Mouse (Mus musculus) neural tube, embryonic 13.5 days (tissue): ENCODE results near the gene Tmem147. TPM values are rescaled to one million over a fixed set of nuclear protein-coding genes. Genes with fewer than 3 reads are reported as not detected.

ENCODE experiments used
- ATAC-seq: fragments of 200-750 bp; cut with Nextera tagmentation; 2 replicates; pipeline ENCODE4 v1.8.0; 2017; ENCODE audit warnings: low read depth, mild to moderate bottlenecking, moderate TSS enrichment, moderate library complexity
- H3K27ac ChIP-seq: fragments of 300-500 bp; sonication (generic); replicated peaks from 2 replicates; pipeline ENCODE4 v1.5.1; 2015; ENCODE audit warnings: moderate library complexity, mild to moderate bottlenecking, inconsistent platforms
- H3K27me3 ChIP-seq: fragments of 300-500 bp; sonication (generic); 2 replicates; pipeline ENCODE4 v1.6.1; 2015; ENCODE audit warnings: mild to moderate bottlenecking, inconsistent platforms
- H3K36me3 ChIP-seq: fragments of 300-500 bp; sonication (generic); 2 replicates; pipeline ENCODE4 v1.6.1; 2015; ENCODE audit warnings: mild to moderate bottlenecking, inconsistent platforms
- H3K4me1 ChIP-seq: fragments of 300-500 bp; sonication (generic); replicated peaks from 2 replicates; pipeline ENCODE4 v1.6.1; 2015; ENCODE audit warnings: inconsistent platforms
- H3K4me2 ChIP-seq: fragments of 300-500 bp; sonication (generic); 2 replicates; pipeline ENCODE4 v1.6.1; 2015; ENCODE audit warnings: inconsistent platforms, mild to moderate bottlenecking, moderate library complexity
- H3K4me3 ChIP-seq: fragments of 300-500 bp; sonication (generic); 2 replicates; pipeline ENCODE4 v1.5.1; 2015; ENCODE audit warnings: mild to moderate bottlenecking, inconsistent platforms
- H3K9ac ChIP-seq: fragments of 300-500 bp; sonication (generic); 2 replicates; pipeline ENCODE4 v1.6.1; 2015; ENCODE audit warnings: moderate library complexity, mild to moderate bottlenecking, inconsistent platforms
- H3K9me3 ChIP-seq: fragments of 300-500 bp; sonication (generic); 2 replicates; pipeline ENCODE4 v1.6.1; 2016; ENCODE audit warnings: inconsistent platforms
- WGBS: fragments of 180-500 bp; shearing (Covaris S2); methylation state at CpG from one replicate; pipeline ENCODE4 v1.1.7; 2015; 5-methylcytosine and 5-hydroxymethylcytosine counted together
- polyA plus RNA-seq: library from polyadenylated mRNA; unstranded; fragments of >200 nt; fragmentation: Nextera tagmentation; extraction: Ambion mirVana; gene quantifications from 2 replicates; pipeline ENCODE4 v1.2.1, GENCODE M21; 2015

The Tmem147 gene
- polyA plus RNA-seq: 253 and 272 TPM in 2 replicates

DNA sequence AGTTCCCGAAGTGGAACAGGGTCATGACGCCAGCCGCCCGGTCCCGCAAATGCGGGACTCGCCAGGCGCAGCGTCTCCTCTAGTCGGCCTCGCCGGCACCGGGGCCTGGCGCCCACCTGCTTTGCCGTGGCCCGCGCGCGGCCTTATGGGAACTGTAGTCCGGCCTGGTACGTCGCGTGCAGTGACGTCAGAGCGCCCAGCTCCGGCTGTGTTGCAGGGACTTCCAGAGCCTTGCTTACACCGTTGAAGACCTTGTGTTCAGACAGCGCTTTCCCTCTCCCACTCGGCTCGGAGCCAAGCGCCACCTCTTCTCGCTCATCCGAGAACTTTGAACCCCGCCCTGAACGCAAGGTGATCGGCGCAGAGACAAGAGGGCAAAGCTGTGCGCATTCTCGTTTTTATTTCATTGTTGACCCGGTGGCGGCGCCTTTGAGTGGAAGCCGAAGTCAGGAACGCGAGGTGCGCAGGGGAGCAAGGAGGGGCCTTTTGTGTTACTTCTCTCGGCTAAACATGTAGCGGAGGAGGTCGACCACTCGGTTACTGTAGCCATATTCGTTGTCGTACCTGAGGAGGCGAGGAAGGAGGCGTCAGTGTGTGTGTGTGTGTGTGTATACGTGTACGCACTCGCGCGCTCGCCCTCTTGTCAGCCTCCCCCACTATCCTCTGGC lies at the start of gene Tmem147:
Tmem147 (minus strand) TSS at position 145 of the 668 bp plus-strand sequence.
- under 1% methylated on average over 60 of the region's 60 CpGs for WGBS

DNA sequence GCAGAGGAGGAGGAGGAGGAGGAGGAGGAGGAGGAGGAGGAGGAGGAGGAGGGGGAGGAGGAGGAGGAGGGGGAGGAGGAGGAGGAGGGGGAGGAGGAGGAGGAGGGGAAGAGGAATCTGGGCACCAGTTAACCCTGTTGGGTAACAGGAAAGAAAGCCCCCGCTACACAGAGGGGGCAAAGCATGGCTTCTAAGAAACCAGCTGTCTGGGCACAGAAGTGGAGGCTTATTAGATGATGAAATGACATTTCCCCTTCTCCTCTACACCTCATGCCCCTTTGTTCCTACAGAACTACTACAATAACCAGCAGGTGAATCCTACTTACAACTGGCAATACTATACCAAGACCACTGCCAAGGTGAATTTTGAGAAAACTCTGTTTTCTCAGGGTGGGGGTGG lies 48.6 kb upstream of the Tmem147 start:
- no peaks in the 10 kb centered on the region for H3K27me3 ChIP-seq
- no peak for ATAC-seq
- 100% methylated on average over 1 of the region's 1 CpGs for WGBS
- H3K36me3 ChIP-seq: no peaks in the 10 kb centered on the region
- H3K9ac ChIP-seq: no peak overlapping the region
- H3K4me3 ChIP-seq: no peak overlapping the region
- H3K9me3 ChIP-seq: no peaks in the 10 kb centered on the region
- no peaks in the 10 kb centered on the region for H3K4me1 ChIP-seq
- H3K27ac ChIP-seq: no peak overlapping the region
- H3K4me2 ChIP-seq: no peak overlapping the region

More for the DNA sequence above, at the start of gene Tmem147:
- Histone ChIP-seq H3K27ac (peak within 1 kb of the TSS; percentile 96), H3K9me3 (no peaks in the 10 kb centered on the region), H3K9ac (peak within 1 kb of the TSS; percentile 89), H3K27me3 (no peaks in the 10 kb centered on the region), H3K36me3 (peaks cover 49% of the 10 kb centered on the region), H3K4me3 (peak within 1 kb of the TSS; percentile 82), H3K4me1 (peaks cover 34% of the 10 kb centered on the region), H3K4me2 (peak within 1 kb of the TSS; percentile 86)
- peak; percentile 97 for ATAC-seq

DNA sequence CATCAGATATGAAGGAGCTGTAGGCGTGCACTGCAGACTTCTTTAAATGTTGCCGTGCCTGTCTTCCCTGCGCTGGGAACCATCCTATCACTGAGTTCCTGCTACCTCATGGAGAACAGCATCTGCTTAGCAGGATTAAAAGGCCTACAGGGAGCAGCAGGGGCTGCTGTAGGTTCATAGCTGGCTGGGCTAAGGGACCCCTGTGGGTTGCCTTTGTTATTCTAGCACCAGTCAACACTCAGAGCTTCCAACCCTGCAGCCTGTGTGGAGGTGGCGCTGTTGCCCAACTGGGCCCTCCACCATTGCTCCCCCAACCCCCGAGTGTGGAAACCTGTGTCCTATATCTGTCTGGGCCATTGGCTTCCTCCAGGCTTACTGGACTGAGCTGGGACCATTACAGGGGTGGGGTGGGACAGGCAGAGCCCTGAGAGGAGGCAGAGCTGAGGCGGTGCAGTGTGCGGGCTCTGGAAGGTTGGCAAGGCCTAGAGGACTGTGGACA lies 47.8 kb upstream of the Tmem147 start:
- no peak for ATAC-seq
- no peaks in the 10 kb centered on the region for H3K36me3 ChIP-seq
- H3K4me1 ChIP-seq: no peaks in the 10 kb centered on the region
- H3K9me3 ChIP-seq: no peaks in the 10 kb centered on the region
- H3K4me3 ChIP-seq: no peak overlapping the region
- no peak overlapping the region for H3K9ac ChIP-seq
- no peak overlapping the region for H3K4me2 ChIP-seq
- WGBS: 46% methylated on average over 7 of the region's 7 CpGs
- no peaks in the 10 kb centered on the region for H3K27me3 ChIP-seq
- no peak overlapping the region for H3K27ac ChIP-seq

DNA sequence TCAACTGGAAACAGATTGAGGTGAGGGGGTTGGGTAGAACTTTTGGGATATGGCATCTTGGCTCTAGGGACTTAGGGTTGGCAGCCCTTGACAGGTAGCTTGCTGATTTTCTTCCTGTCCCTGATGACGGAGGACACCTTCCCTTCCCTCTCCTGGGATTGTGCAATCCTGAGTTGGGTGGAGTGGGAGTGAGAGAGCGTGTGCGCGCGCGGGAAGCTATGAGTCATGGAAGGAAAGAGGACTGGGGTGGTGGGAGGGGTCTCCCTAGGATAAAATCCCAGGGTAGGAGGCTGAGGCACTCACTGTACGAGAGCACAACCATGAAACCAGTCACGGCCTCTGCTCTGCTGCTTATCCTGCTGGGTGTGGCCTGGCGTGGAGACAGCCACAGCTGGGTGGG lies 46.8 kb upstream of the Tmem147 start:
- Histone ChIP-seq H3K9ac (no peak overlapping the region), H3K36me3 (no peaks in the 10 kb centered on the region), H3K9me3 (no peaks in the 10 kb centered on the region), H3K27ac (no peak overlapping the region), H3K4me3 (no peak overlapping the region), H3K4me1 (no peaks in the 10 kb centered on the region), H3K4me2 (no peak overlapping the region), H3K27me3 (no peaks in the 10 kb centered on the region)
- ATAC-seq: no peak
- 91% methylated on average over 9 of the region's 9 CpGs for WGBS

DNA sequence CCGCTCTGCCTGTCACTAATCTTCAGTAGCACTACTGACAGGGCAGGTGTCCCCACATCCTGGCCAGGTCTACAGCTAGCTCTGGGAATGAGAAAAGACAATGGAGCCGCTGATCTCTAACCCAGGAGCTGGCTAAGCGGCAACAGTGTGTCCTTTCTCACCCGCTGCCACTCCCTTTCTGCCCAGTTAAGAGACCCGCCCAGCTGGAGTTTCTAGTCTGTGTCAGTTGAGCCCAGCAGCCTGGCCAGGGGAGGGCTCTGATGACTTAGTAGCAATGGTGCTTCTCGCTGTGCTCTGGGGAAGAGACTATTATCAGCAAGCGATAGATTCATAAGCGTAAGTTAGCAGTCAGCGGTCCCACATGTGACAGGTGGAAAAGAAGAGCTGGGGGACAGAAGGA lies 39.9 kb upstream of the Tmem147 start:
- no peak for ATAC-seq

DNA sequence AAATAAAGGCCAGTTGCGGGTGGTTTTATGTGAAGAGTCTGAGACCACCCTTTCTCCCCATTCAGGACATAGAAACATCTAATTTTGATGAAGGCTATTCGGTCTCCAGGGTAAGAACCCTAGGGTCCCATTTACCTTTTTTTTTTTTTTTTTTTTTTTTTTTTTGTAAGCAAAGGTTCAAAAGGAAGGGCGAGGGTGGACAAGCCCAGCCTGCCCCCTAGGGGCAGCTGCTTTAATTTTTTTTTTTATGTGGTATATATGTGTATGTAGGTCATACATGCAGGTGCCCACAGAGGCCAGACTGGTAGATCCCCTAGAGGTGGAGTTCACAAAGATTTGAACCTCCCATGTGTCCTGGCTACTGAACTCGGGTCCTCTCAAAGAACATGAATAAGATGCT lies 37.1 kb upstream of the Tmem147 start:
- no peak for ATAC-seq
- WGBS: 84% methylated on average over 4 of the region's 4 CpGs
- Histone ChIP-seq H3K9ac (no peak overlapping the region), H3K9me3 (no peaks in the 10 kb centered on the region), H3K4me2 (no peak overlapping the region), H3K27me3 (peaks cover 2% of the 10 kb centered on the region; the same call in 1 of the 2 replicates), H3K4me3 (no peak overlapping the region), H3K4me1 (no peaks in the 10 kb centered on the region), H3K27ac (no peak overlapping the region), H3K36me3 (no peaks in the 10 kb centered on the region)

More for the DNA sequence above, 39.9 kb upstream of the Tmem147 start:
- 40% methylated on average over 9 of the region's 9 CpGs for WGBS
- no peak overlapping the region for H3K4me2 ChIP-seq
- no peak overlapping the region for H3K27ac ChIP-seq
- no peaks in the 10 kb centered on the region for H3K9me3 ChIP-seq
- no peaks in the 10 kb centered on the region; the same call in 1 of the 2 replicates for H3K27me3 ChIP-seq
- no peaks in the 10 kb centered on the region for H3K4me1 ChIP-seq
- no peaks in the 10 kb centered on the region for H3K36me3 ChIP-seq
- no peak overlapping the region for H3K4me3 ChIP-seq
- H3K9ac ChIP-seq: no peak overlapping the region

DNA sequence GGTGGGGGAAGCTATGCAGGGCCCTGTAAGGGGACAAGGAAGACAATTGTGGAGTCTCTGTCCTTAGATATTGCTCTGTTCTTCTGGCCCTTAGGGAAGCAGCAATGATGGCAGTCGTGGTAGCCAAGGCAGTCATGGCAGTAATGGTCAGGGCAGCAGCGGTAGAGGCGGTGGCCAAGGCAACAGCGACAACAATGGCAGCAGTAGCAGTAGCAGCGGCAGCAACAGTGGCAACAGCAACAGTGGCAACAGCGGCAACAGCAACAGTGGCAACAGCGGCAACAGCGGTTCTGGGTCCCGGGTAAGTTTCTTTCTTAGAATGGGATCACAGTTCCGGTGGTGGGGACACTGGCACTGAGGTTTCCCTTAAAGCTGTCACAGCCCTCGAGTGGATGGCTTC lies 35.8 kb upstream of the Tmem147 start:
- peak overlapping the region; percentile 30 for H3K4me2 ChIP-seq
- WGBS: 36% methylated on average over 11 of the region's 11 CpGs
- no peaks in the 10 kb centered on the region for H3K36me3 ChIP-seq
- no peak overlapping the region for H3K4me3 ChIP-seq
- peaks cover 2% of the 10 kb centered on the region; the same call in 1 of the 2 replicates for H3K27me3 ChIP-seq
- H3K27ac ChIP-seq: no peak overlapping the region
- ATAC-seq: no peak; the same call in 1 of the 2 replicates
- H3K9me3 ChIP-seq: no peaks in the 10 kb centered on the region
- H3K4me1 ChIP-seq: no peaks in the 10 kb centered on the region
- H3K9ac ChIP-seq: no peak overlapping the region

DNA sequence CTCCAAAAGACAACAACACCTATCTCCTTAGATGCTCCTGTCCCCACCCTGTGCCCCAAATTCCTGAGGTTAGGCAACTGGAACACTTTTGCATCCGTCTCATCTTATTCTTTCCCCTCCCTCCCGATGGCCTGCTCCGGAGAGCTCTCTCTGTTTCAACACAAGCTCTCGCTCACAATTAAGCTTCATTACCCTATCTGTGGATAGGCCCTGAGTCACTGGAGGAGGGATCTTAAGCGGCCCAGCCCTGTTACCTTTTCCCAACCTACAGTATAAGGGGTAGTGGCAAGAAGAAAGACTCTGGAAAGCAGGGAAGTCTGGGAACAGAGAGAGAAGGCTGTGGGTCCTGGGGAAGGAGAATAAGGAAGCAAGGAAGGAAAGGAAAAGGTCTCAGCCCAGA lies 34.1 kb upstream of the Tmem147 start, which contains the start of gene Dmkn:
Dmkn (plus strand) TSS at position 301 of the 400 bp plus-strand sequence.
- ATAC-seq: no peak
- H3K9me3 ChIP-seq: no peaks in the 10 kb centered on the region
- peaks cover 2% of the 10 kb centered on the region; the same call in 1 of the 2 replicates for H3K27me3 ChIP-seq
- H3K4me1 ChIP-seq: no peaks in the 10 kb centered on the region
- 34% methylated on average over 5 of the region's 5 CpGs for WGBS
- H3K36me3 ChIP-seq: no peaks in the 10 kb centered on the region
- H3K9ac ChIP-seq: no peak within 1 kb of the TSS
- no peak within 1 kb of the TSS for H3K27ac ChIP-seq
- H3K4me2 ChIP-seq: no peak within 1 kb of the TSS
- H3K4me3 ChIP-seq: no peak within 1 kb of the TSS

DNA sequence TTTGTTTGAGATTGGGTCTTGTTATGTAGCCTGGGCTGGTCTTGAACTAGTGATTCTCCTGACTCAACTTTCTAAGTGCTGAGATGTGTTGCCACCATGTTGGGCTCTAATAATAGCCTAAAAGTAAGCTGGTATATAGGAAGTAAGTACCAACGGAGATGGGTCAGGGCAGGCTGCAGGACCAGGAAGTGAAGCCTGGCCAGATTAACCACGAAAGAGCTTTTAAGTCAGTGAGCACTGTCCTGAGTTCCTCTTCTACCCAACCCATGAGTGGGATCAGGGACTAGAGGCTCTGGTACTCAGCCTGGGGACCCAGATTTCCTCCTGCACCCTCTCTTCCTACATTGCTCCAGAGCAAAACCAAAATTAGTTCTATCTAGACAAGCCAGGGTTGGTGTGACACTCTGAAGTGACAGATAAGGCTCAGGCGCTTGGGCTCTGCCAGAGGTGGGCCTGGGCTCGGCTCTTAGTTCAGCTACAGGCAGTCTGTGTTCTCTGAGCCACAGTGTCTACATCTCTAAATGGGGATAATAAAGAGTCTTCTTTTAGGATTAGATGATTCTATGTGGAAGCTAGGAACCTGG lies 32.5 kb upstream of the Tmem147 start:
- H3K27ac ChIP-seq: no peak overlapping the region

DNA sequence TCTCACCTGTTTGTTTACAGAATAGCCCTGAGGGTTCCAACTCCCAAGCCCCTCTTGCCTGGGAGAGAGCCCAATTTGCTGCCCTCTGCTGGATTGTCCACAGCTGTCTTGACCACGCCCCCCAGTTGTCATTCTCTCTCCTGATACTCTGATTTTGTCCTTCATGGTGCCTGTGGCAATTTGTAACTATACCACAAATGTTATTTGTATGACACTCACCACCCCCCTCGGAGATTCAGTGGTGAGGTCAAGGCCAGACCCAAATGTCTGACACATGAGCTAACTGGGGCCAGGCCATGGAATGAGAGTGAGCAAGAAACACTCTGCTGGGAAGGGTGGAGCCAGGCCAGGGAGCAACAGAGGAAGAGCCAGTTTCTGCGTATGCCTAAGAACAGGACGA lies 29.5 kb upstream of the Tmem147 start:
- H3K9me3 ChIP-seq: peaks cover 6% of the 10 kb centered on the region; the same call in 1 of the 2 replicates
- H3K27me3 ChIP-seq: 0 out of 2 replicates have a peak, but pooled peaks cover 2% of the 10 kb centered on the region
- H3K4me2 ChIP-seq: no peak overlapping the region
- no peak overlapping the region for H3K27ac ChIP-seq
- 43% methylated on average over 4 of the region's 4 CpGs for WGBS
- no peak overlapping the region for H3K9ac ChIP-seq
- no peaks in the 10 kb centered on the region for H3K4me1 ChIP-seq
- ATAC-seq: 0 out of 2 replicates have a peak, but pooled peaks have one; percentile 32
- H3K4me3 ChIP-seq: no peak overlapping the region
- H3K36me3 ChIP-seq: peaks cover 29% of the 10 kb centered on the region

More for the DNA sequence above, 32.5 kb upstream of the Tmem147 start:
- WGBS: 75% methylated on average over 4 of the region's 4 CpGs
- Histone ChIP-seq H3K9ac (no peak overlapping the region), H3K9me3 (no peaks in the 10 kb centered on the region), H3K4me3 (no peak overlapping the region), H3K4me2 (no peak overlapping the region), H3K27me3 (0 out of 2 replicates have a peak, but pooled peaks cover 2% of the 10 kb centered on the region), H3K4me1 (no peaks in the 10 kb centered on the region), H3K36me3 (peaks cover under 1% of the 10 kb centered on the region; the same call in 1 of the 2 replicates)
- ATAC-seq: no peak

DNA sequence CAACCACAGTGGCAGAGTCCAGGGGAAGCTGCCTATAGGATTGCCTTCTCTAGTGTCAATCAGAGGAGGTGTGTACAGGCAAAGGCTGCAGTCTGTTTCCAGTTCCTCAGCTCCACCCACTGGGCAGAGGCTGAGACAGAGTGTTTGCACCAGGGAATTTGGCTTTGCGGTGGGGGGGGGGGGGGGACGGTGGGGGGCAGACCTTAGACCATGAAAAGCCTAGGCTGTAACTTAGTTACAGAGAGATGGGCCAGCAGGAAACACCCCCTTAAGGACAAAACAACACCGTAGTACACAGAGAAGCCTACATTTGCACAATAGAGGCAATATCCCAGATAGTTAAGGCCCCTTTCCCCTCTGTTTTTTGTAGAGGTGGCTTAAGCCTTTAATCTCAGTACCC lies 27.7 kb upstream of the Tmem147 start:
- Histone ChIP-seq H3K36me3 (peaks cover 37% of the 10 kb centered on the region), H3K4me3 (no peak overlapping the region), H3K4me1 (no peaks in the 10 kb centered on the region), H3K27me3 (no peaks in the 10 kb centered on the region), H3K9ac (no peak overlapping the region), H3K9me3 (peaks cover 6% of the 10 kb centered on the region; the same call in 1 of the 2 replicates), H3K4me2 (no peak overlapping the region), H3K27ac (no peak overlapping the region)
- ATAC-seq: no peak
- WGBS: 58% methylated on average over 3 of the region's 3 CpGs

DNA sequence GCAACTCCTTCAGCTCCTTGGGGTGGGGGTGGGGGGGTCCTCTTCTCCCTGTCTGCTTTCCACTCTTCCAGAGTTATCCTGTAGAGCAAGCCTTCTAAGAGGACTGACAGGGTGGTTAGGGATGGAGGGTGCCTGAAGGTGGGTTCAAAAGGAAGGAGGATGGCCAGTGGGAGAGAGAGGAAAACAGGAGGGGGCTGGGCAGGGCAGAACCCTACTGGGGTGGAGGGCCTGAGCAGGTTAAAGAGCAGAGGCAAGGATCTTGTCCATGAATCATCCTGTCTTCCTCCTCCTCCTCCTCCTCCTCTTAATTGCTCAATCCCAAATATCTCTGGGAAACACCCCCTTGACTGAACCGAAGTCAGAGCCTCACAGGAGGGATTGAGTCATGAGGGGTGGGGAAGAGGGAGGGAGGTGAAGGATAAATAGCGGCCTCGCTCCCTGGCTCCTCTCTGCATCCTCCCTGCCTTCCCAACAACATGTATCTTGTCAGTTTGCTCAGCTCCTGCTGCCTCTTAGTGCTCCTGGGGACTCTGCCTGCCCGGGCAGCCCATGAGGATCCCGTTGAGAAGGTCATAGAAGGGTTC lies 21.8 kb upstream of the Tmem147 start, which contains the start of gene Sbsn:
Sbsn (plus strand) TSS at position 386 of the 584 bp plus-strand sequence.
- H3K27me3 ChIP-seq: no peaks in the 10 kb centered on the region
- no peaks in the 10 kb centered on the region for H3K4me1 ChIP-seq
- no peak within 1 kb of the TSS for H3K4me2 ChIP-seq
- H3K4me3 ChIP-seq: no peak within 1 kb of the TSS
- peaks cover 41% of the 10 kb centered on the region for H3K36me3 ChIP-seq
- WGBS: 62% methylated on average over 5 of the region's 5 CpGs
- peaks cover 6% of the 10 kb centered on the region; the same call in 1 of the 2 replicates for H3K9me3 ChIP-seq
- no peak within 1 kb of the TSS for H3K27ac ChIP-seq
- ATAC-seq: no peak
- no peak within 1 kb of the TSS for H3K9ac ChIP-seq
